Mouse (Mus musculus) embryonic facial prominence, embryonic 12.5 days (tissue): Measurements from ENCODE around the gene Nxn. TPM values are rescaled to one million over a fixed set of nuclear protein-coding genes. Genes with fewer than 3 reads are reported as not detected.
A peak's percentile ranks its signal among the peaks of the same experiment; 100 is the strongest.

Experiments used
- ATAC-seq: fragments of 200-750 bp; cut with Nextera tagmentation; 2 replicates; pipeline ENCODE4 v1.8.0; 2017; ENCODE audit not compliant: insufficient number of reproducible peaks, insufficient read depth, low FRiP score, low TSS enrichment
- H3K27ac ChIP-seq: fragments of 300-500 bp; sonication (generic); 2 replicates; pipeline ENCODE4 v1.5.1; 2016; ENCODE audit warnings: mild to moderate bottlenecking
- H3K27me3 ChIP-seq: fragments of 300-500 bp; sonication (generic); 2 replicates; pipeline ENCODE4 v1.6.1; 2016; ENCODE audit warnings: mild to moderate bottlenecking, moderate library complexity
- H3K36me3 ChIP-seq: fragments of 300-500 bp; sonication (generic); 2 replicates; pipeline ENCODE4 v1.6.1; 2016; ENCODE audit warnings: mild to moderate bottlenecking
- H3K4me1 ChIP-seq: fragments of 300-500 bp; sonication (generic); 2 replicates; pipeline ENCODE4 v1.6.1; 2016
- H3K4me2 ChIP-seq: fragments of 300-500 bp; sonication (generic); replicated peaks from 2 replicates; pipeline ENCODE4 v1.6.1; 2016; ENCODE audit warnings: mild to moderate bottlenecking, moderate library complexity
- H3K4me3 ChIP-seq: fragments of 300-500 bp; sonication (generic); 2 replicates; pipeline ENCODE4 v1.5.1; 2016; ENCODE audit warnings: mild to moderate bottlenecking
- H3K9ac ChIP-seq: fragments of 300-500 bp; sonication (generic); 2 replicates; pipeline ENCODE4 v1.6.1; 2016; ENCODE audit warnings: mild to moderate bottlenecking, moderate library complexity
- H3K9me3 ChIP-seq: fragments of 300-500 bp; sonication (generic); 2 replicates; pipeline ENCODE4 v1.6.1; 2016; ENCODE audit warnings: mild to moderate bottlenecking, moderate library complexity
- WGBS: fragments of 180-500 bp; shearing (Covaris S2); methylation state at CpG from one replicate; pipeline ENCODE4 v1.1.7; 2016; 5-methylcytosine and 5-hydroxymethylcytosine counted together
- polyA plus RNA-seq: library from polyadenylated mRNA; unstranded; fragments of >200 nt; fragmentation: Nextera tagmentation; extraction: Ambion mirVana; gene quantifications from 2 replicates; pipeline ENCODE4 v1.2.1, GENCODE M21; 2016

The Nxn gene
- polyA plus RNA-seq, 1 experiment from 2014 or later = 77.9 TPM

DNA sequence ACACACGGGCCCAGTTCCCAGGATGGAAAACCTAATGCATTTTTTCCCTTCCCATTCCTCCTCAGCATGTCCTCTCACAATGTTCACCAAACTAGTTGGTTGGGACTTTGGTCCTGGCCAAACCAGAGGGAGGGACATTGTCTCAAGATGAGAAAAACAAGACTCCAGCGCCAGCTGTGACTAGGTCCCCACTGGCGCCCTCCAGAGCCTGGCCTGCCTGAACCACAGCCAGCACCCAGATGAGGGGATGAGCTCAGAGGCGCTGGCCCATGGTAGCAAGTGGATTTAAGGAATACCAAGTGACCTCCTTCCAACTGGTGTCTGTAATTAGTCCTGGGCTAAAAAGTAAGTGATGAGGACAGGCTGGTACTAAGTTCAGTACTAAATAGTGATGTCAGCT lies 22.0 kb upstream of the Nxn start:
- Histone ChIP-seq H3K4me2 (no peak overlapping the region), H3K9me3 (no peaks in the 10 kb centered on the region), H3K4me1 (peaks cover 7% of the 10 kb centered on the region), H3K27me3 (no peaks in the 10 kb centered on the region), H3K36me3 (peaks cover 92% of the 10 kb centered on the region), H3K27ac (no peak overlapping the region), H3K9ac (no peak overlapping the region), H3K4me3 (no peak overlapping the region)
- no peak for ATAC-seq
- WGBS = 66% methylated on average over 4 of the region's 4 CpGs

- Histone ChIP-seq H3K9ac (no peak overlapping the region), H3K36me3 (peaks cover 95% of the 10 kb centered on the region), H3K4me2 (no peak overlapping the region), H3K27me3 (no peaks in the 10 kb centered on the region), H3K4me1 (peaks cover 11% of the 10 kb centered on the region), H3K4me3 (no peak overlapping the region), H3K9me3 (no peaks in the 10 kb centered on the region), H3K27ac (no peak overlapping the region)
- WGBS = 53% methylated on average over 4 of the region's 4 CpGs
- no peak for ATAC-seq
These were observed 20.2 kb upstream of the Nxn start for GRCm38 (mm10) chr11:76419179-76419578.

GRCm38 (mm10) chr11:76418423-76418822 lies 19.5 kb upstream of the Nxn start:
- Histone ChIP-seq H3K27me3 (no peaks in the 10 kb centered on the region), H3K4me2 (no peak overlapping the region), H3K4me1 (peaks cover 11% of the 10 kb centered on the region), H3K27ac (no peak overlapping the region), H3K9ac (no peak overlapping the region), H3K36me3 (peaks cover 95% of the 10 kb centered on the region), H3K9me3 (no peaks in the 10 kb centered on the region), H3K4me3 (no peak overlapping the region)
- 86% methylated on average over 8 of the region's 8 CpGs for WGBS
- ATAC-seq = no peak

DNA sequence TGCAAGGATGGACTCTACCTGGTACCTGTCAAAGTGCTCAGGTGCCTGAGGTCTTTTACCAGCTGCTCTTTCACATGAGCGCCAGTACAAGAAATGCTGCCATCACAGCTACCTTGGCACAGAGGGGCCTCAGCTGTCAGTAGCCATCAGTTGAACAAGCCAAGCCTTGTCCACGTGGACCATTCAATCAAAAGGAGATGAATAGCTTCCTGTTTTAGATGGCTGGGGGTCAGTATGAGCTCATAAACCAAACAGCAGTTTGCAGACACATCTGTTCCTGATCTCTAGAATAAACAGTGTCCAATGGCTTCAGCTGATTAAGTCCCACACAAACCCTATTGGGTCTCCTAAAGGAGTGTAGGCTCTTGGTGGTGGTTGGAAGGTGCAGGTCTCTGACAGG lies 17.0 kb upstream of the Nxn start:
- ATAC-seq = no peak
- Histone ChIP-seq H3K27ac (peak overlapping the region; percentile 71), H3K4me1 (peaks cover 11% of the 10 kb centered on the region), H3K9me3 (no peaks in the 10 kb centered on the region), H3K36me3 (peaks cover 81% of the 10 kb centered on the region), H3K27me3 (no peaks in the 10 kb centered on the region), H3K4me3 (no peak overlapping the region), H3K9ac (no peak overlapping the region), H3K4me2 (no peak overlapping the region)
- 31% methylated on average over 2 of the region's 2 CpGs for WGBS

DNA sequence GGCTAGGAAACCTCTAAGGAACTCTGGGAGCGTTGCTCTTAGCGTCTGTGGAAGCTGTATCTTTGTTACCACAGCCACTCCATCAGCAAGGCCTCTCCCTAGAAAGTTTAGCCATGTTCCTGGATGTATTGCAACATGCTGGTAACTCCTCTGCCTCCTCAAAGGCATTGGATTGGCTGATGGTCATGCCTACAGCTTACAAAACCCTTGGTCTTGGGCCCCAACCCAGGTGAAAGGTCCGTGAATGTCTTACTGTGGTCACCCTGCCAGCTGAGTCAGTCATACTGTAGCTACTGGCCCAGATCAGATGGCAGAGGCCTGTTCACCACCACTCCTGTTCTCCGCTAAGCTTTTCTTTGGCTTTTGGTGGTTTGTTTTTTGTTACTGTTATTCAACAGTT lies 16.1 kb upstream of the Nxn start:
- WGBS = 92% methylated on average over 4 of the region's 4 CpGs
- peaks cover 11% of the 10 kb centered on the region for H3K4me1 ChIP-seq
- H3K9me3 ChIP-seq = no peaks in the 10 kb centered on the region
- no peak overlapping the region for H3K9ac ChIP-seq
- no peak overlapping the region for H3K4me2 ChIP-seq
- no peak for ATAC-seq
- no peaks in the 10 kb centered on the region for H3K27me3 ChIP-seq
- peaks cover 74% of the 10 kb centered on the region for H3K36me3 ChIP-seq
- no peak overlapping the region for H3K4me3 ChIP-seq
- no peak overlapping the region for H3K27ac ChIP-seq

GRCm38 (mm10) chr11:76413202-76413601 lies 14.3 kb upstream of the Nxn start:
- Histone ChIP-seq H3K36me3 (peaks cover 63% of the 10 kb centered on the region), H3K27me3 (no peaks in the 10 kb centered on the region), H3K27ac (no peak overlapping the region), H3K9ac (no peak overlapping the region), H3K4me1 (peaks cover 11% of the 10 kb centered on the region), H3K4me2 (no peak overlapping the region), H3K4me3 (no peak overlapping the region), H3K9me3 (no peaks in the 10 kb centered on the region)
- WGBS = 84% methylated on average over 4 of the region's 4 CpGs
- no peak for ATAC-seq

- H3K4me2 ChIP-seq = no peak overlapping the region
- no peaks in the 10 kb centered on the region for H3K27me3 ChIP-seq
- peaks cover 39% of the 10 kb centered on the region for H3K36me3 ChIP-seq
- no peak overlapping the region for H3K27ac ChIP-seq
- H3K9ac ChIP-seq = no peak overlapping the region
- H3K4me1 ChIP-seq = peaks cover 10% of the 10 kb centered on the region
- no peaks in the 10 kb centered on the region for H3K9me3 ChIP-seq
- H3K4me3 ChIP-seq = no peak overlapping the region
- 75% methylated on average over 12 of the region's 12 CpGs for WGBS
- no peak for ATAC-seq
These were observed 11.9 kb upstream of the Nxn start for GRCm38 (mm10) chr11:76410826-76411225.

DNA sequence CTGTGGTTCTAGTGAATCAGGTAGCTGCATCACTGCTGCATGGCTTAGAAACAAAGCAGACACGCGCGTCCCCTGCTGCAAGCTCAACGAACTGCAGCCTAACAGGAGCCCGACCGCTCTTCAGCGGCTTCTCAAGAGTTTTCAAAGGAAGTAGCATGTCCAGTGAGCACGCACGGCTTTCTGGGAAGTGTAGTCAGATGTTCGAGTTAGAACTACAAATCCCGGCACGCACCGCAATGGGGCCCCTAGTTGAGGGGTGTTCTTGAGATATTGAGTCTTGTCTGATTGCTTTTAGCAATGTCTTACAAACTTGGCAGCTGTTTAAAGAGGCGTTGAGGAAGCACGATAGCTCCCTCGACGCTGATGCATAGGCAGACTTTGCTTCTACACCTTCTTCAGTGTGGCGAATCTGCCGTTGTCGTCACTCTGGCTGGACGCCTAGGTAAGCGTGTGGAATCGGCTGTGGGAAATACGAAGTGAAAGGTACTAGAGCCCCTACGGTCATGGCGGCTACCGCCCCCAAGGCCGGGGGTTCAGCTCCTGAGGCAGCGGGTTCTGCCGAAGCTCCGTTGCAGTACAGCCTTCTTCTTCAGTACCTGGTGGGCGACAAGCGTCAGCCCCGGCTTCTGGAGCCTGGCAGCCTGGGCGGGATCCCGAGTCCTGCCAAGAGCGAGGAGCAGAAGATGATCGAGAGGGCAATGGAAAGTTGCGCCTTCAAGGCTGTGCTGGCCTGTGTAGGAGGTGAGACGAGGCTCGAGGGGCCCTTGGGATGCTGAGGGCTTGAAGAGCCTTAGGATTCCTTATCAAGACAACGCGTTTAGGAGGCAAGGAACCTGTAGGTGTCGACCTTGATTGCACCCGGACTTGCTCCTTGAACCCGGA lies 8.0 kb upstream of the Nxn start, which contains the start of gene Timm22:
Gene Timm22, plus strand, starts transcription at position 251 of the 882 bp plus-strand sequence.
- peak within 1 kb of the TSS; percentile 73 for H3K4me2 ChIP-seq
- H3K4me1 ChIP-seq = peaks cover 7% of the 10 kb centered on the region
- peak within 1 kb of the TSS; percentile 73 for H3K27ac ChIP-seq
- no peaks in the 10 kb centered on the region for H3K9me3 ChIP-seq
- under 1% methylated on average over 46 of the region's 46 CpGs for WGBS
- peaks cover 7% of the 10 kb centered on the region; the same call in 1 of the 2 replicates for H3K36me3 ChIP-seq
- ATAC-seq = peak; percentile 90
- peak within 1 kb of the TSS; percentile 87 for H3K9ac ChIP-seq
- H3K27me3 ChIP-seq = no peaks in the 10 kb centered on the region
- H3K4me3 ChIP-seq = peak within 1 kb of the TSS; percentile 97

DNA sequence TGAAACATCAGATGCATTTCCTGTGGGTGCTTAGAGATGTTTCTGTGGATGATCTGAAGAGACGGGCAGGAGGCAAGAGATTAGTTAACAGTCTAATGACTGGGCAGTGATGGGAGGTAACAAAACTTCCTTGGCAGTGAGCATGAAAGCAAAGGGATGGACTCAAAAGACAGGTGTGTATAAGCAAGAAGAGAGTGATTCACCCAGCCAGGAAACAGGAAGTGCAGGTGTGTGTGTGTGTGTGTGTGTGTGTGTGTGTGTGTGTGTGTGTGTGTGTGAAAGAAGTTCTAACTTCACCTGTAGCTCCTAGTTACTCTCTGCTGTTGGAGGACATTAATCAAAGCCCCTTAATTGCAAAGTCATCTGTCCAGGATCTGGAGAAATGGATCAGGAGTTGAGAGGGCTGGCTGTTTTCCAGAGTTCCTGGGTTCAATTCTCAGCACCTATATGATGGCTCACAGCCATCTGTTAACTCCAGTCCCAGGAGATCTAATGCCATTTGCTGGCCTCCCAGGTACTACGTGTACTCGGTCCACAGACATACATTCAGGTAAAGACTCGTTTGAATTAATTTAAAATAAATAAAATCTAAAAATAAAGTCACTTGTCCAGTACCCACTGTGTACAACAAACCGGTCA lies 6.8 kb upstream of the Nxn start:
- H3K4me1 ChIP-seq = peaks cover 7% of the 10 kb centered on the region
- ATAC-seq = no peak
- H3K4me2 ChIP-seq = no peak overlapping the region
- no peak overlapping the region for H3K4me3 ChIP-seq
- H3K9ac ChIP-seq = no peak overlapping the region
- no peak overlapping the region for H3K27ac ChIP-seq
- 78% methylated on average over 5 of the region's 5 CpGs for WGBS
- H3K9me3 ChIP-seq = no peaks in the 10 kb centered on the region
- H3K36me3 ChIP-seq = peaks cover 7% of the 10 kb centered on the region; the same call in 1 of the 2 replicates
- H3K27me3 ChIP-seq = no peaks in the 10 kb centered on the region

DNA sequence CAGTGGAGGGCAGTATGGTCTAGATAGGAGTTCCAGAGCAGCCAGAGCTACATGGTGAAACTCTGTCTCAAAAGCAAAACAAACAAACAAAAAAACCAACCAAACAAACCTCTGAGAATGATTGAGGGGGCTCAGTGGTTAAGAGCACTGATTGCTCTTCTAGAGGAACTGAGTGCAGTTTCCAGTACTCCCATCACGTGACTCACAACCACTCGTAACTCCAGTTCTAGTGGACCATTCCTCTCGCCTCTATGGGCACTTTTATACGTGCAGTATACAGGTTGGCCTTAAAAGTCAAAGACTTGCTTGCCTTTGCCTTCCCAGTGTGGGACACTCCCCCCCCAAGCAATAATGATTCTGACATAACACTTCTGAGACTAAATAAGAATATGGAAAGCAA lies 6.2 kb upstream of the Nxn start:
- 71% methylated on average over 4 of the region's 4 CpGs for WGBS
- Histone ChIP-seq H3K36me3 (peaks cover 7% of the 10 kb centered on the region; the same call in 1 of the 2 replicates), H3K4me1 (peaks cover 10% of the 10 kb centered on the region), H3K9ac (no peak overlapping the region), H3K4me2 (no peak overlapping the region), H3K4me3 (no peak overlapping the region), H3K27ac (no peak overlapping the region), H3K27me3 (no peaks in the 10 kb centered on the region), H3K9me3 (no peaks in the 10 kb centered on the region)
- ATAC-seq = no peak

GRCm38 (mm10) chr11:76401398-76401797 lies 2.5 kb upstream of the Nxn start:
- Histone ChIP-seq H3K4me3 (no peak overlapping the region), H3K4me2 (no peak overlapping the region), H3K27ac (no peak overlapping the region), H3K36me3 (no peaks in the 10 kb centered on the region), H3K4me1 (peaks cover 3% of the 10 kb centered on the region; the same call in 1 of the 2 replicates), H3K27me3 (no peaks in the 10 kb centered on the region), H3K9ac (no peak overlapping the region), H3K9me3 (no peaks in the 10 kb centered on the region)
- WGBS = 69% methylated on average over 10 of the region's 10 CpGs
- no peak for ATAC-seq
